Mouse (Mus musculus) heart, adult 18-20 months (tissue): ENCODE measurements around the gene Snd1. TPM values are rescaled to one million over a fixed set of nuclear protein-coding genes. Genes with fewer than 3 reads are reported as not detected.

Experiments used
- DNase-seq, 2 experiments: peaks; one replicate each; pipeline ENCODE4 v3.0.0; 2021 to 2022; ENCODE audit warnings: mixed read lengths in 1 of 2
- total RNA-seq, 2 experiments: library from RNA; stranded (reverse); gene quantifications; 2 replicates each; pipeline ENCODE4 v1.2.3; 2021

Snd1 gene
- total RNA-seq, 2 experiments from 2014 or later: 68.7 to 73.5 TPM

DNA sequence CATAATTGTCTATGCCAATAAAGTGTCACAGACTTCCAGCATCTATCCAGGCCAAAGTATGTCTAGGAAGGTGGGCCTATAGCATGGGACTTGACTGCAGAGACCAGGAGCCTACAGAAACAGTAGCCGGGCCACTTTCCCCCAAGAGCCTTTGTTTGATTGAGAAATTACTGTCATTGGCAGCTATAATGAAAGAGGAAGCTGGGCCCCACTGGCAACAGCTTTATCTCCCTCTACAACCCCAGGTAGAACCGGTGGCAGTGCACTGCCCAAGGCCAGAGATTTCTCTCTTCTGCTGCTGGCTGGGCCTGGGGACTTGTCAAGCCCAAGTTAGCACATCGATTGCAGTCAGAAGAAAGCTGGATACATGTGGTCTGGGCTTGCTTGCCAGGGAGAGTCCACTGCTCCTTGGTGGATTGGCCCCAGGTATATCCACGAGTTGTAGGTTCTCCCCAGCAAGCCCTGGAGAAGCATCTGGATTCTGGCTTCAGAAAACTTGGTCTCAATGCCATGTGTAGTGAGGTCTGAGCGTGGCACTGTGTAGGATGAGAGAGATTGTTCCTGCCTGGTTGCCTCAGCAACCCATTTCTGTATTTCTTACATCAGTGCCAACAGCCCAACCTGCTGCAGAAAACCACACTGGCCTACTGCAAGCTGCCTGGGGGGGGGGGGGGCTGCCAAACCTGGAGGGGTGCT is 396.9 kb downstream of the Snd1 start:
- DNase-seq: no peak

DNA sequence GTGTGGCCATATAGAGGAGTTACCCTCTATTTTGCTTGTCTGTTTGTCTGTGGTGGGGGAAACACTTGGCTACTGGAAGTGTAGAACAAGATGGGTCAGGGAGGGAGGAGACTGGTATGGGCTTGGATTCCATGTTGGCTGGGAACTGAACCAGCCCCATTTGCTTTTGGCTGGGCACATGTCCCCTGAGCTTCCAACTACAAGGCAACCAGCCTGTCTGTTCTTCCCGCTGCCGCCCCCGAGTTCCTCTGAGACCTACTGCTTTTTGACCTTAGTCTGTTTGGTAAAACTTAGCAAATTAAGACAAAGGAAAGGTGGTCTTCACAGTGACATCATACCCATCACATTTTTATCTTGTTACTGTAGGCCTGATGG is 397.5 kb downstream of the Snd1 start:
- DNase-seq: no peak

DNA sequence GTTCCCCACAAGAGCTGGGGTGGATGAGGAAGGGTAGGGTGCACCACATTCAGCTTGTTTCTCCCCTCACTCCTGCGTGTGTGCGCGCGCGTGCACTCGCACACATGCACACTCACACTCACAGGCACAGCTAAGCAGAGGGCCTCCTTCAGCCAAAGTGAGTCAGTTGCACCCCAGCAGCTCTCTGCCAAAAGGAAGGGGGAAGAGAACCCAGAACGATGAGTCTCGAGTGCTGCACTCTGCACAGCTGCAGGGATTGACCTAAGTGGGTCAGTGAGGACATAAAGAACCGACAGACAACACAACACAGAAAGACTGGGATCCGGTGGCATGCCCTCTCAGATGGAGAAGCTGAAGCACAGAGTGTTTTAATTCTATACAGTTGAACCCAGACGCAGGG is 399.1 kb downstream of the Snd1 start:
- DNase-seq: no peak

DNA sequence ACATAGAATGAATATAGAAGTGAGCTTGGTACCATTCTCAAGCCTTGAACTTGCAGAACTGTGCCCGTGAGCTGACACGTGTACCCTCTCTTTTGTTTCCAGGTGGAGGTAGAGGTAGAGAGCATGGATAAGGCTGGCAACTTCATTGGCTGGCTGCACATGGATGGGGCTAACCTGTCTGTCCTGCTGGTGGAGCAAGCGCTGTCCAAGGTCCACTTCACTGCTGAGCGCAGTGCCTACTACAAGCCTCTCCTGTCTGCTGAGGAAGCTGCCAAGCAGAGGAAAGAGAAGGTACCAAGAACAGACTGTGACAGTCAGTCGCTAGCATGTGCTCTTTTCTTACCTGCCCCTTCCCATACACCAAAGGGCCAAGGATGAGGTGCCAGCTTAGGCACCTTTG is 399.8 kb downstream of the Snd1 start:
- DNase-seq: no peak

DNA sequence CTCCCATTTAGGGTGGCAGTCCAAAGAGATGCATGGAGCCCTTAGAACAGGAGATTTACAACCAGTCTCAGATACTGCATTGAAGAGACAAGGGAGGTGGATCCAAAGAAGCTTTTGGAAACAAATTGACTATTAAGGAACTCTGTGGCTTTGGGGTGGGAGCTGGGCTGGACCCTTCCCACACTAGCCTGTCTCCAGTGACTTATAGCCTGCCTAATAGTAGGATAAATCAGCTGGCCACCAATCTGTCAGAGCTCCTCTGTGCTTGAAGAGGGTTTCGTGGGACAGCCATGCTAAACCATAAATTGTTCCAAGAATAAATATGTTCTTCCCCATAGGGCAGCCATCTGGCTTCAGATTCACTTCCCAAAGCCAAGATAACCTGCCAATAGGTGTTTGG is 400.4 kb downstream of the Snd1 start:
- no peak for DNase-seq

DNA sequence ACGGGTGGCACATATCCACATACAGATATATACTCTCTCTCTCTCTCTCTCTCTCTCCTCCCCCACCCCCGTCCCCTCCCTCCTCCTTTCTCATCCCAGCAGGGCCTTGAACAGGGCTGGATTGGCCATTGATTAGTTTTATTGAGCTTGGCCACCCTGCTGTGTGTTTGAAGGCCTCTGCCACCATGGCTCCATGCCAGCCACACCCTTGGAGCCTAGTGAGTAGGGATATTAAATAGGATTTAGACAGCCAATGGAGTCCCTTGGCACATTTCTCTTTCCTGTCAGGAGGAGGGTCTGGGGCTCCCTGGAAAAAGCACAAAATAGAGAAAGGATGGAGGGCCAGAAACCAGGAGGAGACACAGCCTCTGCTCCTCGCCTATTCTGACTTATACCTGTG is 401.6 kb downstream of the Snd1 start:
- no peak for DNase-seq

DNA sequence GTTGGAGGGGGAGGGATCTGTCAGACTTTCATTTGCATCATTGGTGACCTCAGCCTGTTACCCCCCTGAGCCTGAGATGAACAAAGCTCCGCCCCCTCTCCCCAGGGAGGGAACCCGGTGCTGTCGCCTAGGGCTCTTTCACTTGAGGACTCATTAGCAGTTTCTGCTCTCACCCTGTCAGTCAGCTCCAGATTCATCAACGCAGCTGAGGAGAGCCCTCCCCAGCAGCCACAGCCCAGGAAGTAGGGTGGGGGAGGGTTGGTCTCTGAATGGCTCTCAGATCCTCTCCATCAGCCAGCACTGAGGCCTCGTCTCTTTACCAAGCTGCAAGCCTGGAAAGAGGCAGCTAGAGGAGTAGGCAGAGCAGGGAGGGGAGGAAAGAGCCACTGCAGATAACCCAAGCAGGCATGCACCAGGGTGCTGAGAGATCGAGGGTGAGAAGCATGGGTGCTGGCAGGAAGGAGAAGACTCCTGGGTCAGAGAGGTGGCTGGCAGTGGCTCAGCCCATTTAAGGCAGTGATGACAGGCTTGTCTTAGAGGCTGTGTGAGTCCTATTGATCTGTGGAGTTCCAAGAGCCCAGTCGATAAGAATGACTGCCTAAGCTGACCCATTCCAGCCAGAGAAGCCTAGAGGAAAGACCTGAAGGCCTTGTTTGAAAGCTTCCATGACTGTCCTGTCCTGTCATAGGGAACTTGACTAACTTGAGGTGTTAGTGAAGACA is 403.2 kb downstream of the Snd1 start:
- no peak for DNase-seq

DNA sequence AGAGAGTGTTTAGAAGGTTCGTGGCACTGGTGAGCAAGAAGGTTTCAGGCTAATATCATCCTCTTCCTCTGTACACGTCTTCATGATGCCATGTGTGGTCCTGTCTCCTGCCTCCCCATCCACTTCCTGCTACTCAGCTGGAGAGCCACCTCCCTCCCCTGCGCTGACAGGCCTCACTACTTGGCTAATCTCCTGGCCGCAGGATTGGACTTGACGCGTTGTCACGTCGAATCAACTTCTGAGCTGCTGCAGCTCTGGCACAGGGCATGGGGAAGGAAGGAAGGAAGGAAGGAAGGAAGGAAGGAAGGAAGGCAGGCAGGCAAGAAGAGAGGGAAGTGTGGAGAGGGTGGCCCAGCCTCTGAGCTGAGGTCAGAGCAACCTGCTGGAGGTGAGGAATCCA is 404.4 kb downstream of the Snd1 start:
- DNase-seq: no peak

DNA sequence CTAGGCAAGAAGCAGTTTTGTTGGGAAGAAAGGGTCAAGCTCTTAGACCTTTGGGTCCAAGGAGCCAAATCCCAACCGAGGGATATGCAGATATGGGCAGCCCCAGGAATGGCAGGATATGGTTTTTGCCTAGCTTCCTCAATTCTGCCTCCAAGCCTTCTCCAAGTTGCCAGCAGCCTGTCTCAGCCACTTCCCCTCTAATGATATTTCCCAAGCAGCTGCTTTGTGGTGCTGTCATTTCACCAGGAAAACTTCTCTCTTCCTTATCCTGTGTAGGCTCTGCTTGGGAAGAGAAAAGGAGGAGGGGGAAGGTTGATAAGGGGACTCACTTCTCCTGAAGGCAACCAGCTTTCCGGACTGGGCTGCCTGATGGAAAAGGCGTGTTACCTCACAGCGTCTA is 406.0 kb downstream of the Snd1 start:
- DNase-seq: peak; percentile 12 to 33

DNA sequence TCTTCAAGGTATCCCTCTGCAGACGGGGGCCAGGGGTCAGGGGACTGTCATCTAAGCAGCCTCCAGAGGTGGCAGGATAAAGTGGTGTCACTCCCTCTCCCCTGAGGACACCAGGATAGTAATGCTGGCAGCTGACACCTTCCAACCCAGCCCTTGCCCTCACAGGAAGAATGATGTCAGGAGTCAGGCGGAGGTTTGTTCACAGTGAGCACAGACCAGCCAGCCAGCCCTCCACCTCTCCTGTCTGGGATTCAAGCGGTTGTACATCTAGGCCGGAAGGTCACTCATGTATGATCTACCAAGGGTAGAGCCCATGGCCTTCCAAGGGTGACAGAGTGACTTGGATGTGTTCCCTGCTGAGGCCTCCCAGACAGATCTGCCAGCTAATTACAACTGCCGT is 408.6 kb downstream of the Snd1 start:
- DNase-seq: peak; percentile 29 to 59

DNA sequence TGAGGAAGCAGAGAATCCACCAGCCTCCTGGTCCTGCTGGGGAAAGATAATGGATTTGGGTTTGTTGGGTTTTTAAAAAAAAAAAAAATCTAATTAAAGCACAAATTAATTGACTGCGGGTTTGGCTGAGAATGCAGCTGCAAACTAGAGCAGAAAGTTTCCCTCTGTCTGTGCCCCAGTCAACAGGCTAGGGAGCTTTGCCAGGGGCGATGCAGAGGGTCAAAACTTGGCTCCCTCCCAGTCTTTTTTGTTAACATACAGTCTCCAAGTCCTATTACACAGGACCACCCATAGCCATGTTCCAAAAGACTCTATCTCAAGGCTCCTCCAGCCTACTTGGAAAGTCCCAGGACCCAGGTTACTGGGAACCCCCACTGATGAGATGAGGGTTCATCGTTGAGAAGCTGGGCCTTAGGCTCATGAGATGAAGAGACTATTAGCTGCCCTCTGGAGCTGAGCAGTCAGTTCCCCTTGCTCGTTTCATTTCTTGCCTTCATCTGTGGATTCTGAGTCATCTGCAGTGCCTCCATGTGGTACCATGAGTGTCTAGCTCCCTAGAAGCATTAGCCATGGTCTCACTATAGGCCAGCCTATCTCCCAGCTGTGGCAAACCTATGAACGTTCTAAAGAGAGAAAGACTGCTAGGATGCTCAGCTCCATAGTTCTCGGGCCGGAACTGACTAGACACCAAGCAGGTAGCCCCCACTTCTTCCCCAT is 411.9 kb downstream of the Snd1 start:
- no peak for DNase-seq

DNA sequence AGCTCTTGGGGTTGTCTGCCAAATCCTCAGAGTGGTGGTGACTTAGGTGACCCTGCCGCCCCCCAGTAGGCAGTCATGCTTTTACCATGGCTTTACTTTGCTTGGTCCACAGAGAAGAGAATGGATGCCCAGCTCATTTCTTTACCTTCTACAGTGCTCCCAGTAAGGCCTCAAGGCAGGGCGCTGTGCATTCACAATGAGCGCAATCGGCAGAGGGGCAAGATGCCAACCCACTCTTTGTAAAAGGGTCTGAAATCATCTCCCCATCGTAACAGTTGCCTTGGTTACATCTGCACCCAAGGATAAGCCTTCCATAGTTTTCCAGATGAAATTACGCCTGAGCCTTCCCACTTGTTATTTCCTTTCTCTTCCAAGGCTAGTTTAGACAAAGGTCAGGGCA is 415.5 kb downstream of the Snd1 start:
- DNase-seq: no peak

DNA sequence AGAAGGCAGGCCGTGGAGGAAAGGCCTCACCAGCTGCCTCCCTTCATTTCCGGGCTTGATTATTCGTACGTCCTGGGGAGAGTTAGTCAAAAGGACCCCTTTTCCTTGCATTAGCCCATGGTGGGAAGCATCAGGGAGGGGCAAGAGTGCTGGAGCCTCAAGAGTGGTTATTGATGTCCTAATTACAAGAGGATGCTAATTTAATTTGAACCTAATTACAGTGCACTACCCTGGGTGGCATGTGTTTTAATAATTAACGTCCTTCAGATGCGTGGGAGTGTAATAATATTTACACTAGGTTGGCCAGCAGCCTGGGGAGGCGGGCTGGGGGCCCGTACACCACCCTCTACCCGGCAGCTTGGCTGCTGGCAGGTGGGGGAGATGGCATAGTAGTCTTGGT is 416.5 kb downstream of the Snd1 start:
- DNase-seq: no peak

DNA sequence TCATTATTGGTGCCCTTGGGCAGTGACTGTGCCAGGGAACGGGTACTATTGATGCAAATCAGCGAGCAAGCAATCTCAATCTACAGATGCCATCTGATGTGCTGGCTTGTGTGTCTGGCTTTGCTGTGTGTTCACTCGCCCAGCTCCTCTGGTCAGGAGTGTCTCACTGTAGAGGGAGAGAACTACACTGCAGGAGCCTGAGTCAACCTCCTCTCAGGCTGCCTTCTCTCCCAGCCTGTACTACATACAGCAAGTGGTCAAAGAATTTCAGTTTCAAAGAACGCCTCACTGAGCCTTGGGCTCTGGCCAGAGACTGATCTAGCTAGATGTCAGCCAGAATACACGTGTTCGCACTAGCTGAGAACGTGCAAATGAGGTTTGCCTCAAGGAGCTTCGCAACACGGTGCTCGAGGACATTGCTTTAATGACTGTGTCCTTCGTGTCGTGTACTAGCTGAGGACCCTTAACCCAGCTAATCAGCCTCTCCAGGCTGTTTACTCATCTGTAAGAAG is 420.1 kb downstream of the Snd1 start:
- no peak for DNase-seq

DNA sequence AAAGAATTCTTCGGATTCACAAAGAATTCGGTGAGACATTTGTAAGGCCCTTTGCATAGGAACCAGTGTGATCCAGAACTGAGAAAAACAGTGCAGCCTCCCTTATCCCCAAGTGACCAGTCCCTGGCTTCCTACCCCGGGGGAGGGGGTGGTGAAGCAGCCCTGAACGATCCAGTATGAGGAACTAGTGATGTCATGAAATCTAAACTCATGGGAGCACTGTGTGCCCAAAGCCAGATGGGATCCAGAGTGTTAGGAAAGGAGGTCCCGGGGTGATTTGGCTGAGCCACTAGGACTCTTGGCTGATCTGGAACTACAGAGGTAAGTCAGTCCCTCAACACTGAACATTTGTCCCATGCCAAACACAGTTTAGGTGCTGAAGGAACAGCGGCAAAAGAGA is 420.8 kb downstream of the Snd1 start:
- peak; percentile 25 to 38 for DNase-seq

DNA sequence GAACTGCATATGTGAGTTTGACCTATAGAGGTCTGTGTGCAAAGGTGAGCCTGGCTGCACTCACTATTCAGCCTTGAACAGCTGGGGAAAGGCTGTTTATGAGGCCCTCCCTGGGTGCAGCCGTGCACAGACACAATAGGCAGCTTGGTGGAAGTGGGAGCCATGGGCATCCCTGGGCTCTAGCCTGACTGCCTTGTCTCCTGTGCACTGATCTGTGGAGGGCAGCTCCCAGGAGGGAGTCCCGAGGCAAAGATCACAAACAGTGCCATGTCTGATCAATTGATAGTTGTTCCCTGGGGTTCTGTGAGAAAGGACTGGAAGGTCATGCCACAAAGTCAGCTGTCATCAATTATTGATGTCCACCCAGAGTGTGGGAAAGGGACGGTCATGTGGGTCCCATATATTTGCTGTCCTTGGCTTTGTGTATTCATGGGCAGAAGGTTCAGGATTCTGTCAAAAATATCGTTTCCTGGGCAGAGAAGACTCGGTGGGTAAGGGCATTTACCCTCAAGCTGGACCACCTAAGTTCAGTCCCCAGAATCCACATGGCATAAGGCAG is 421.9 kb downstream of the Snd1 start:
- no peak for DNase-seq

DNA sequence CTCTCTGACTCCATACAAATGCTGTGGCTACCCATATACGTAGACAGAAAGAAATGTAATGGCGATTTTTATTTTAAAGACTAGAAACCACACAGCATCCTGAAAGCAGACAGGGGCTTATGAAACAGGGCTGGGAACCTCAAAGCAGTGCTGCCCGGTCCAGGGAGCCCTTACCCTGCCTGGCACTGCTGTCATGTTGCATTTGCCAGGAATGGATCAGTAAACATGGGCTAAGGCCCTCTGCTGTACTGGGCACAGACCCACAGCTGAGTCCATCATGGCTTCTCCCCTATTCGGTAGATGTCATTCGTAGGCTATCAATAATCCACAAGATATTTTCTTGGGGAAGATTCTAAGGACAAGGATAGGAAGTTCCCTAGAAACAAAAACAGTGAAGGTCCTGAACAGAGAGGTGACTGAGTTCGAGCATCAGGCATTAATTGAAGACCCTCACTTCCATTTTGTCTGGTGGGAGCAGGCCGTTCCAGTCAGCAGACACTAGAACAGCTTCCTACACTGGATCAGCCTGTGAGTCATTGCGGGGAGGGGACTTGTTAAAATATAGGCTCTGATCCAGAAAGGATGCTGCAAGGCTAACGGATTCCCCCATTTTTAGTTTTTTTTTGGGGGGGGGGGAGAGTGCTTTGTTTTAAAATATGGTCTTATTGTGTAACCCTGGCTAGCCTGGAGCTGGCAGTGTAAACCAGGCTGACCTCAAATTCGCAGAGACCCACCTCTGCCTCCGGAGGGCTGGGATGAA is 422.6 kb downstream of the Snd1 start:
- no peak for DNase-seq

DNA sequence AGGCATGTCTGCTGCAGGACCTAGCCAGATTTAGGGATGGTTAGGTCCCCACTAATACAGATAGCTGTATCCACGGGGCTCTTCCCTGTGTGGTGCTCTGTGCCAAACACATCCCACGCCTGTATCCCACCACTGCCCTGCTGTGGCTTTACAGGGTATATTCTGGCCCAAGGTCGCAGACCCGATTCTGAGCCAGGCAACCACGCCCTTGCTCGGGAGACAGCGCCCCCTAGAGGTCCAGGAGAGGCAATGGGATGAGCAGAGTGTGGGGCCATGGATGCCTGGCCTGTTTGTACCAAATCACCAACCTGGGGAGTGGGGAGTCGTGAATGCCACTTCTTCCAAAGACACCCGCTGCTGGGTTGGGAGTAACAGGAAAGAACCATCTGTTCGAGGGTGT is 423.9 kb downstream of the Snd1 start:
- peak; percentile 42 to 61 for DNase-seq

DNA sequence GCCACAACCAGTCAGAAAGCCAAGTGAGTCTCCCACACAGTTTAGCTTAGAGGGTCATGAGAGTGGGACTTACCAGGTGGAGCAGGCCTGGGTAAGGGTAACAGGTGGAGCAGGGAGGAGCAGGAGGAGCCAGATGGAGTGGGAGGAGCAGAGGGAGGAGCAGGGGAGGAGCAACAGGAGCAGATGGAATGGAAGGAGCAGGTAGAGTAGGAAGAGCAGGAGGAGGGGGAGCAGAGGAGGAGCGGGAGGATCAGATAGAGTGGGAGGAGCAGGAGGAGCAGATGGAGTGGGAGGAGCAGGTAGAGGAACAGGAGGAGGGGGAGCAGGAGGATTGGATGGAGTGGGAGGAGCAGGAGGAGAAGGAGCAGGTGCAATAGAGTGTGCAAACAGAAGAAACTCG is 427.6 kb downstream of the Snd1 start:
- DNase-seq: no peak

DNA sequence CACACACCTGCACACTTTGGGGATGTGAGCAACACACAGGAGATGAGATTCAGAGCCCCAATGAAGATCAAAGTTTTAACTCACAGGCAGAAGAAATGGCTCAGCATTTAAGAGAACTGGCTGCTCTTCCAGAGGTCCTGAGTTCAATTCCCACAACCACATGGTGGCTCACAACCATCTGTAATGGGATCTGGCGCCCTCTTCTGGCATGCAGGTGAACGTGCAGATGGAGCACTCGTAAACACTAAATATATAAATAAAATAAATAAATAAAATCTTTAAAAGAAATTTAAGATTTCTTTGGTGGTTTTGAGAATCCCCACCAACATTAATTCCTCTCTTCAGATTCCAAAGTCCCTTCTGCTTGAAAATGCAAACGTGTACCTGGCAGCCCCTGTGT is 429.5 kb downstream of the Snd1 start:
- no peak for DNase-seq

DNA sequence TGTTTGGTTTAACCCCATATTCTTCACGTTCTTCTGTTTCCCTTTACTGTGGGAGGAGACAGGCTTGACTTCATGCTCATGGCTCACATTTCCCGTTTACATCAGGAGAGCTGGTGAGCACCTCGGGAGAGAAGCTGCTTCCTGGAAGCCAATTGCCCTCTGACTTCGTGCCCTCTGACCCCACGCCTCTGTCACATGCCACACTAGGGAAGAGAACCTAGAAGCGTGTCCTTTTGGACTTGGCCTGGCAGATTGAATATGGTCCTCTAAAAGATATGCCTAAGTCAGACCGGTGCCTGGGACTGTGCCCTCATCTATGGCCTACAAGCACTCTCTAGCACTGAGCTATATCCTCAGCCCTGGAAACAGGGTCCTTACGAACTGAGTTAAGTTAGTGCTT is 430.4 kb downstream of the Snd1 start:
- no peak for DNase-seq

DNA sequence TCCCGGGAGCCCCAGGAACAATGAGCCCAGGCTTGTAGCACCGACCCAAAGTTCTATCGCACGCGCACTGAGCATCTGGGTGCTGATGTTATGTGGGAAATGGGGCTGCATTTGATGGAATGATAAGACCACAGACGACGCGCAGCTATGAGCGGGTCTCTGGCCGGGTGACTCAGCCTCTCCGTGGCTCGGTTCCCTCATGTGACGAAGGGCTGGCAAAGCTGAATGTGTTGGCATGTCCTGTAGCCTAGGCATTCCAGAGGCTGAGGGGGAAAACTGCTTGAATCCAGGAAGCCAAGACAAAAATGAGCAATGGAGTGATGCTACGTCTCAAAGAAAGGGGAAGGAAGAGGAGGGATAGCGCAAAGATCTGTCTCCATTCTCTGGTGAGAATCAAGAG is 434.9 kb downstream of the Snd1 start:
- DNase-seq: no peak
